Mouse (Mus musculus) erythroblast, embryonic 14.5 days (primary cell): ENCODE data around the gene Ryr2. TPM values are rescaled to one million over a fixed set of nuclear protein-coding genes. Genes with fewer than 3 reads are reported as not detected.

ENCODE experiments used
- H3K27me3 ChIP-seq: 2 replicates; pipeline ENCODE4 v1.6.1; 2012; ENCODE audit warnings: inconsistent platforms; ENCODE audit not compliant: control insufficient read depth
- H3K36me3 ChIP-seq: 2 replicates; pipeline ENCODE4 v1.6.1; 2012; ENCODE audit warnings: mild to moderate bottlenecking, inconsistent platforms; ENCODE audit not compliant: control insufficient read depth
- H3K4me1 ChIP-seq: 2 replicates; pipeline ENCODE4 v1.6.1; 2012; ENCODE audit warnings: inconsistent platforms; ENCODE audit not compliant: control insufficient read depth
- H3K4me3 ChIP-seq: replicated peaks from 2 replicates; pipeline ENCODE3; 2012; ENCODE audit warnings: moderate library complexity, mild to moderate bottlenecking, inconsistent platforms
- H3K9me3 ChIP-seq: 2 replicates; pipeline ENCODE4 v1.6.1; 2012; ENCODE audit warnings: low read length, inconsistent platforms, mixed read lengths; ENCODE audit not compliant: control insufficient read depth
- GATA1 ChIP-seq: IDR thresholded peaks from 2 replicates; pipeline ENCODE4 v1.6.1; 2012; ENCODE audit warnings: low read length, inconsistent platforms, mixed read lengths
- TAL1 ChIP-seq: IDR thresholded peaks from 3 replicates; pipeline ENCODE4 v1.6.1; 2012; ENCODE audit warnings: low read length, inconsistent platforms, mixed read lengths
- polyA plus RNA-seq: library from polyadenylated mRNA; stranded (reverse); fragments of >175 nt; gene quantifications from 2 replicates; pipeline ENCODE4 v1.2.3, GENCODE M21; 2012

Ryr2 gene
- polyA plus RNA-seq, 1 experiment = not detected

GRCm38 (mm10) chr13:11545841-11546240 is 560.9 kb downstream of the Ryr2 start:
- Histone ChIP-seq H3K36me3 (no peaks in the 10 kb centered on the region), H3K9me3 (no peaks in the 10 kb centered on the region), H3K27me3 (no peaks in the 10 kb centered on the region), H3K4me1 (no peaks in the 10 kb centered on the region), H3K4me3 (no peak overlapping the region)
- TF ChIP-seq GATA1 (no peak), TAL1 (no peak)

GRCm38 (mm10) chr13:11542546-11542945 is 564.2 kb downstream of the Ryr2 start:
- no peak overlapping the region for H3K4me3 ChIP-seq
- H3K36me3 ChIP-seq = no peaks in the 10 kb centered on the region
- H3K27me3 ChIP-seq = no peaks in the 10 kb centered on the region
- H3K9me3 ChIP-seq = no peaks in the 10 kb centered on the region
- no peaks in the 10 kb centered on the region for H3K4me1 ChIP-seq
- no peak for TF ChIP-seq TAL1
- no peak for TF ChIP-seq GATA1

- no peaks in the 10 kb centered on the region for H3K27me3 ChIP-seq
- H3K4me1 ChIP-seq = no peaks in the 10 kb centered on the region
- no peaks in the 10 kb centered on the region for H3K36me3 ChIP-seq
- H3K4me3 ChIP-seq = no peak overlapping the region
- no peaks in the 10 kb centered on the region for H3K9me3 ChIP-seq
- TF ChIP-seq TAL1 (no peak), GATA1 (no peak)
These were observed 569.9 kb downstream of the Ryr2 start for GRCm38 (mm10) chr13:11536851-11537250.

GRCm38 (mm10) chr13:11535874-11536273 is 570.9 kb downstream of the Ryr2 start:
- Histone ChIP-seq H3K4me1 (no peaks in the 10 kb centered on the region), H3K9me3 (no peaks in the 10 kb centered on the region), H3K4me3 (no peak overlapping the region), H3K36me3 (no peaks in the 10 kb centered on the region), H3K27me3 (no peaks in the 10 kb centered on the region)
- no peak for TF ChIP-seq TAL1
- TF ChIP-seq GATA1 = no peak

GRCm38 (mm10) chr13:11533265-11533664 is 573.5 kb downstream of the Ryr2 start:
- Histone ChIP-seq H3K4me3 (no peak overlapping the region), H3K9me3 (0 out of 2 replicates have a peak, but pooled peaks cover 2% of the 10 kb centered on the region)

GRCm38 (mm10) chr13:11532014-11532890 is 574.5 kb downstream of the Ryr2 start:
- Histone ChIP-seq H3K9me3 (0 out of 2 replicates have a peak, but pooled peaks cover 2% of the 10 kb centered on the region), H3K4me1 (no peaks in the 10 kb centered on the region)
- TF ChIP-seq GATA1 (no peak), TAL1 (no peak)

More at GRCm38 (mm10) chr13:11533265-11533664, 573.5 kb downstream of the Ryr2 start:
- TF ChIP-seq TAL1 (no peak), GATA1 (no peak)
- no peaks in the 10 kb centered on the region for H3K36me3 ChIP-seq
- no peaks in the 10 kb centered on the region for H3K4me1 ChIP-seq
- H3K27me3 ChIP-seq = no peaks in the 10 kb centered on the region

GRCm38 (mm10) chr13:11523612-11524011 is 583.1 kb downstream of the Ryr2 start:
- TF ChIP-seq GATA1 (no peak), TAL1 (no peak)
- peaks cover 11% of the 10 kb centered on the region for H3K9me3 ChIP-seq
- no peaks in the 10 kb centered on the region for H3K36me3 ChIP-seq
- no peaks in the 10 kb centered on the region for H3K4me1 ChIP-seq
- no peak overlapping the region for H3K4me3 ChIP-seq
- no peaks in the 10 kb centered on the region for H3K27me3 ChIP-seq

More at GRCm38 (mm10) chr13:11532014-11532890, 574.5 kb downstream of the Ryr2 start:
- H3K4me3 ChIP-seq = no peak overlapping the region
- no peaks in the 10 kb centered on the region for H3K27me3 ChIP-seq
- no peaks in the 10 kb centered on the region for H3K36me3 ChIP-seq

GRCm38 (mm10) chr13:11520765-11521164 is 586.0 kb downstream of the Ryr2 start:
- Histone ChIP-seq H3K4me1 (no peaks in the 10 kb centered on the region), H3K27me3 (no peaks in the 10 kb centered on the region), H3K9me3 (peaks cover 3% of the 10 kb centered on the region), H3K4me3 (no peak overlapping the region), H3K36me3 (no peaks in the 10 kb centered on the region)
- TF ChIP-seq GATA1 (no peak), TAL1 (no peak)

- H3K9me3 ChIP-seq = 0 out of 2 replicates have a peak, but pooled peaks cover 2% of the 10 kb centered on the region
- H3K27me3 ChIP-seq = no peaks in the 10 kb centered on the region
- TF ChIP-seq GATA1 (no peak), TAL1 (no peak)
- H3K36me3 ChIP-seq = no peaks in the 10 kb centered on the region
- H3K4me3 ChIP-seq = no peak overlapping the region
- no peaks in the 10 kb centered on the region for H3K4me1 ChIP-seq
These were observed 595.1 kb downstream of the Ryr2 start for GRCm38 (mm10) chr13:11511540-11512177.

Other genes starting within 250 kb of the Ryr2 start
- gene Mtr, start 151.2 kb upstream of the Ryr2 start, polyA plus RNA-seq = 0.55 and 0.61 TPM in 2 replicates
- gene Actn2, start 233.8 kb upstream of the Ryr2 start, polyA plus RNA-seq = not detected in 2 replicates